Mouse (Mus musculus) cerebellum, adult 9-11 months (tissue): ENCODE data around the gene Cacna2d3.

ENCODE experiments used
- DNase-seq: peaks from one replicate; pipeline ENCODE4 v3.0.0; 2022

Cacna2d3 gene

DNA sequence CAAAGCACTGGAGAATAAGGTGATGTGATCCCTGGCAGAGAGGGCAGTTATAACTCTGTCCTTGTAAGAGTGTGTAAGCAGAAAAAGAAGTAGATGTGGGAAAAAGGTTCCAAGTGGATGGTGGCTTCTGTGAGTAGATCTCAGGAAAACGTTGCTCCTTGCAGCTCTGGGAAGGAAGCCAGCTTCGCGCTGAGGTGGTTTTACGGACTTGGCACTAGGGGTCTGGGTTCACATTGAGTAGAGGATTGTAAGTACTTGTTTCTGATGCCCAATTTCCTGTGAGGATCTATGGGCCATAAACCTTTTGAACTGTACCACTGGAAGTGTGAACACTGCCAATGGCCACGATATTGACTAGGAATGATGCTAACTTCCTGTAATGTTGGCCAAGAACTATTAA, 354.8 kb downstream of the Cacna2d3 start:
- DNase-seq, result no peak

DNA sequence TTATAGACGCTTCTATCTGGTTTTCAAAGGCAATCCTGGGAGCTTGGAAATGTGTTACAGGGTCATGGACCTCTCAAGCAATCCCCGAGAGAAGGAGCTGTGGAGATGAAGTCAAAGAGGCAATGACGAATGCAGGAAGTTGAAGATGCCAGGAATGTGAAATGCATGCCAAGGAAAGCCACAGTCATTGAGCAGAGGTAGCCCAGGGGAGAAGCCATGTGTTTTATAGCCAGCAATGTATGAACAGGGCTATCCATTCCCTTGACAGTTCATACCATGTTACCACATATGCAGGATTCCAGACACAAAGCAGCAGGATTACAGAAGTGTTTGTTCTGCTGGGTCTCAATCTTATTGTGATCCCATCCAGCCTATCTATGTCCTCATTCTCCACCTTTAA, 359.2 kb downstream of the Cacna2d3 start:
- DNase-seq, result no peak

DNA sequence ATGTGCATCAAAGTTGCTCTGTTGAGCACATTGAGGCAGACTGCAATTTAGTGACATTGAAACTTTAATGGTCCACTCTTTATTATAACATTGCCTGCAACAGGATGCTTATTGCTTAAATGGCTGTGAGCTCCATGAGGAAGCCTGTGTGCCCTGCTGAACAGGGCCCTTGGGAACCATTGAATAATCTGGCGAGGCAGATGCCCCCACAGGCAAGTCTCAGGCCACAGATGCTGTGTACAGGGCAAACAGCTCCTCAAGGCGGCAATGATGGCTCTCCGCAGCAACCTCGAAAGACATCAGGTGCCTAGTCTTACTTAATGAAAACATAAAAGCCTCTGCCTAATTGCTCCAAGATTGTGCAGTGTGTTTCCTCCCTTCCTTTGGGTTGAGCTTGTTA, 371.0 kb downstream of the Cacna2d3 start:
- DNase-seq, result no peak

DNA sequence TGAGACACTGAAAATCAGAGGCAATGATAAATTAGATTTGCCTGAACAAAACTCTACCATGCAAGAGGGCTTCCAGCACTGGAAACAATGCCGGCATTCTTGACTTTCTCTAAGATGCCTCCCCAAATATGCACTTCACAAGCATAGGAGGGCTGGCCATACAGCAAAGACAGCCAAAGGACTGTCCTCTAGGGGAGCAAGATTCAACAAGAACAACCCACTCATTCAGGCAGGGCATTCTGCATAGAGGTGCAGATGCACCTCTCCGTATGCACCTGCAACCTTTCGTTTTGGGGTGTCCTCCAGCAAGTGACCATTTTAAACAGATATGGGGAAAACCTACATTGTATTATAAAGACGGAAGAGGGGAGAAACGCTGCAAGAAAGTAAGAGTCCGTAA, 380.1 kb downstream of the Cacna2d3 start:
- no peak for DNase-seq

DNA sequence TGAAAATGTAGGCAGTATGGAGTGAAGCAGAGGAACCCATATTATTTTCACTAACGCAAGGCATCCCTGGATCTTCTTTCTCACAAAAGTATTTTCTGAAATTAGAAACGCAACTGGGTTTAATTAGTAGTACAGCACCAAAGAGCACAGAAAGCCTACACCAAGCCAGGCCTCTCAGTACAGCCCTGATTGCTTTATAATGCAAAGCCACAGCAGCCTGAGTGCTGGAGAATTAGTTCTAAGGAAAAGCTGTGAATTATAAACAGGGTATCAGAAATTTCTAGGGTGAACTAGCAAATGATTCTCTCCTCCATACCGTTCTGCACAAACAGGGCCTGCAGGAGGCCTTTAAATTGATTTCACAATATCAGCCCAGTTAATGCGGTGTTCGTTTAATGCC, 380.9 kb downstream of the Cacna2d3 start:
- no peak for DNase-seq

DNA sequence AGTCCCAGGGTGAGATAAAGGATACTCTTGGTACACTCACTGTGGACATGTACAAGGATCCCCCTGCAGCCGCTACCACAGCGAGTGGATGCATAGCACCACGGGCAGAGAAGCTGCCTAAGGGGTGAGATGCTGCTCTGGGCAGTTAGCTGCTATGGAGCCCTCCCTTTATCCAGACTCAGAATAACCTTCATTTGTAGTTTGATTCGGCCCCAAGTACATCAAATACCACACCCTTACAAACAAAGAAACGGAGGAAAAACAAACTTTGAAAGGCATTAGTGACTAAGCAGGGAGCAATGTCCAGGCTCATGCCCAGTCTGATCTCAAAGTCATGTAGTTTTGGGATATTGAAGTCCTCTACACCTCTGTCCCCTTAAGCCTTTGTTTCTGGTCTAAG, 386.8 kb downstream of the Cacna2d3 start:
- DNase-seq, result no peak

DNA sequence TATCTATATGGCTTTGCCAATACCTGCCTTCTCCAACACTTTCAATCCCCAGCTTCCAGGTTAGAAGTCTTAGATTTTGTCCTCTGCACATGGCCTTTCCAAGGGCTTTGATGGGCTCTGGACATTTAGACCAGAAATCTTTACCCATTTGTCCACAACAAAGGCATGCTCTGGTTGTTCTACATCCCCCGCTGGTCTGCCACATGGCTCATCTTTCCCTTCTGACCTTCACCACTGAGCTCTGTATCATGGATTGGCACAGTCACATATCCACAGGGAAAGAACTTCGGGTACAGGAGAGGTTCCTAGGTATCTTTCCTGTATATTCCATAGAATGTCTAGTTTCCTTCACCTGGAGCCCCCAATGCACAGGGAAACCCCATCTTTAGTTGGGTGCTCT, 387.4 kb downstream of the Cacna2d3 start:
- peak; percentile 78 for DNase-seq

DNA sequence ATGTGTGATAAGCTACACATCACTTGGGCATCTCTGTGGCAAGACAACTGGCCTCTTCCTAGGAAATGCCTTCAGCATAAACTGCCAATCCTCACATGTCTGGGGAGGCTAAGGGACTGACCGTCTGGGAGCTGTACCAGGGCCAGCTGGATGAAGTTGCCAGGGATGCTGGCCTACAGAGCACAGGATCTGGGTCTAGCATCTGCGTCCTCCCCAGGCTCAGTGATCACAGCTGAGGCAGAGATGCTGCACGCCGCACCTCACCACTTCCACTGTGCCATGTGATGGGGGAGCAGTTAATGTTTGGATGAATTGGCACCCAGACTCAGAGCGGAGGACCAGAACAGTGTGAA, 397.3 kb downstream of the Cacna2d3 start:
- DNase-seq, result peak; percentile 83

DNA sequence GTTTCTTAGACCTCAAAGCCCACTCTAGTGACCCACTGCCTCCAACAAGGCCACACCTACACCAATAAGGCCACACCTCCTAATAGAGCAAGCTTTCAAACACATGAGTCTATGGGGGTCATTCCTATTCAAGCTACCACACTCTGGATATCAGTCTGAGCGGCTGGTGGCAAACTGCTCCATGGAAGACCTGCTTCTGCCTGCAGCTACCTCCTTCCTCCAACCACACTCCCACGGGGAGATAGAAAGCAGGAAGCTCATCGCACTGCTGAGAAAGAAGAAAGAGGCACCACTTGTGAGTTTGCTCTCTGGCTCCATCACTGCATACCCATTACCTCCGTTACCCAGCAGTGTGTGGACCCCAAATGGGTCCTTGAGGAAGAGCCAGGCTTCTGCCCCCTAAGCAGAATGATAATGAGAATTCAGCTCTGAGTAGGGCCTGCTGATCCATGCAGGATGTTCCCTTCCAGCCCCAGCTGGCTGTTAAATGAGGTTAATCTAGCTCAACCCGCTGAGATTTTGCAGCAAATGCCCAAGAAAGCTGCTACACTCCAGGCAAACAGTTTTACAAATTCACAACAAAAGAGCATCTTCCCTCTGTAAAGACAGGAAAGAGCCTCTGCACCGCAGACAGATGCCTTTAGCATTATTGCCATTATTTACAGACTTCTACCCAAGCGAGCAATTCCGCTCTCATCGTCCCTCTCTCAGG, 397.8 kb downstream of the Cacna2d3 start:
- no peak for DNase-seq

DNA sequence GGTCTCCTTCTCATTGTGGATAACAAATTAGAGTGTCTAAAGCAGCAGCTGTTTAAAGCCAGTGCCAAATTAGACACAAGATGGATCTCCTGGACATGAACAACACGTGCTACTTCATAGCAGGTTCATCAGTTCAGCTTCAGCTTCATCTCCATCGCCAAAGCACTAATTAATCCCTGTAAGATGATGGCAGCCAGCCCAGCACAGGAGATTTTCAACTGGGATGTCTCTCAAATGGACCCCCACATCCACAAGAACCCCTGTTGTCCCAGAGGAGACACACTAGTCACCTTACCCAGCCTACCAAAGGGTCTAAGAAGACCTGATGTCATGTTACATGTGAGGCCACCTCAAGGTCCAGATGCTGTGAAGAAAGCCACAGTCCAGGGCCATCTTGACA, 408.2 kb downstream of the Cacna2d3 start:
- DNase-seq, result no peak

DNA sequence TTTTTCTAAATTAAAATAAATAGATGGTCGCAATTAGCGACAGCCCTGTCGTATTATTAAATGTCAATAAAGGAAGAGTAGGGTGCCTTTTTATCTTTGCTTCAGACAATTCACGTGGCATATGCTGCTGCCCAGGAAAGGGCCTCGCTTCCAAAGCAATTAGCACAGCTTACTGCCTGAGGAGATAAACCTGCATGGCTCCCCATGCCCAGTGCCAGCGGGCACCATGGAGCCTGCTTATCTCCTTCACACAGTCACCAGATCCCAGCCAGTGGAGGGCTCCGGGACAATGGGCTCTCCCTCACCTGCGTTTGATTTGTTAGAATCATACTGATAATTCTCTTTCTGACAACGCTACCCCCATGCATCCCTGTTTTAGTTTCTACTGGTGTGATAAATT, 416.0 kb downstream of the Cacna2d3 start:
- peak; percentile 34 for DNase-seq

DNA sequence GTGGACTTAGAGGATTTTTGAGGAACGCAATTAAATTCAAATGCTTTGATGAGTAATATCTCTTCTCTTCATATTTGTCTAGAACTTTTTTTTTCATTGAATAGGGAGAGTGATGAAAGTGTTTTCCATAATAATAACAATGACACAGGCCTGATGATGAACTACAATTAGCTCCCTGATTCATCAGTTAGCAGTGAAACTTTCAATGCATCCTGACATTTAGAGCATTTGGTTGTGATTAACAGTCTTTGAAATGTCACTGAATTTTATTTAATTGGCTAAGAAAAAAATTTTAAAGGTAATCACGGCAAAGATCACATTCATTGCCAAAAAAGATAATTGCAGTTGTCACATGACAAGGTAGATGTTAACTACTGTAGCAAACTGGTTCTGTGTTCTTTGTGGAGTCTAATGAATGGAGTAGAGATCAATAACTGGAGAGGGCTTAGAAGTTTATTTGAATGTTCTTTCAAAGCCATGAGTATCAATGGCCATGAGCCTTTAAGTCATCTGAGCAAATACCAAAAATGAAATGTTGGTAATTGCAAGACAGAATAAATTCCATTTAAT, 425.4 kb downstream of the Cacna2d3 start:
- DNase-seq, result no peak

DNA sequence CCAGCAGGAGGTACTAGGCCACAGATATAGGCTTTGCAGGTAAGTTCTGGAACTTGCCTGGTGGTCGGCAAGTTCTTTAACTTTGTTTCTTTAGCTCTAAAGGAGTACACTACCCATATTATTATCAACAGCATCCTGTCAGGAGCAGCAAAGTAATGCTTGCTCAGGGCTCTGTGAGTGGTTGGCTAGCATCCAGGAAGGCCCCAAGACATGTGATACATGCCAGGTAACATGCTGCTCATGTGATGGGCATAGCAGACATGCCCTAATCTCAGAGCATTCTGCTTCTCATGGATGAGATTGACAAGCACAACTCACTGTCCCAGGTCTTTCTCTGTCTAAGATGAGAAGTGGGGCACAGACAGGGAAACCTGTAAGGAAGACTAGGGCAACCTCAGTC, 442.8 kb downstream of the Cacna2d3 start:
- DNase-seq, result no peak

DNA sequence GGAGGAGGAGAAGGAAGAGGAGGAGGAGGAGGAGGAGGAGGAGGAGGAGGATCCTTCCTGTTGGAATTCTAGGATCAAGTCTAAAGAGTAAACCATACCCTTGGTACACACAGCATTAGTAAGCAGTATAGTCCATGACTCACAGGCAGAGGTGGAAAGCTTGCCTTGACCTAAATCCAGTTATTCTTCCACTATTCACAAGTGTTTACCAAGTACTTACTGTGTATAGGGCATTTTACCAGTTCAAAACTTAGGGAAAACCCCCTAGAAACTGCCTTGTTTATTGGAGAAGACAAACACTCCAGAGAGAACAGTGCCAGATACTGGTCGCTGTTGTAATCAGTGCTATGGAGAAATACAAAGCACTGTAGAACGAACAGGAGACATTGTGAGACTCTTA, 443.3 kb downstream of the Cacna2d3 start:
- DNase-seq, result no peak

DNA sequence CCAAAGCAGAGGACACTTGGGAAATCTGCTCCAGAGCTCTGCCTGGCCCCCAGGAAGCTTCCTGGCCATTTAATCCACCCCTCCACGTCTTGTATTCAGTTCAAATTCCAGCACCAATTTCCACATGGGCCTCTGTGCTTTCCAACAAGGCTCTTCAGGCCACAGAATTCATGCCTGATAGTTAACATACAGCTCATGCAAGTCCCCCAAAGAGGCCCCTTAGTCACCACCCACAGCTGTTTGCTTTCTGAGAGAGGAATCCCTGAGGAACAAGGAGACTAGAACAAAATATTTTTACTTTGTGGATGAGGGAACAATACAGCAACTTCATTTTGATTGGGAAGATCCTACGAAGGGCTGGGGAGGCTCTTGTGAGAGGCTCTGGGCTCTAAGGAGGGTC, 444.0 kb downstream of the Cacna2d3 start:
- DNase-seq, result no peak

DNA sequence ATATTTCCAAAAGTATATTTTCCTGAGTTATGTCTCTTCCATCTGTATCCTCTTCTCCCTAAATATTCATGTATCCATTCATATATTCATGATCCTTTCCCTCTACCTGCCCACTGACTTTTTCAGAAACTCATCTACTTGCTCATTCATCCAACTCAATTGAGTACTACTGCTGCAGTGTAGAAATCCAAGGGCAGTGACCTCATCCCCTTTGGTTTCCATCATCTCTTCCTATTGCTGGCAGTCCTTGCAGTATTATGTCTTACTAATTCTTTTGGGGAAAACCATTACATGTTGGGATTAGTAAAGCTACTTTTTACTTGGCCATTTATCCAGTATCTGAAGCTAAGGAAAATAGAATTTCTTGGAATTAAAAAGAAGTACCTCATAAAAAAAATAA, 447.8 kb downstream of the Cacna2d3 start:
- DNase-seq, result no peak

DNA sequence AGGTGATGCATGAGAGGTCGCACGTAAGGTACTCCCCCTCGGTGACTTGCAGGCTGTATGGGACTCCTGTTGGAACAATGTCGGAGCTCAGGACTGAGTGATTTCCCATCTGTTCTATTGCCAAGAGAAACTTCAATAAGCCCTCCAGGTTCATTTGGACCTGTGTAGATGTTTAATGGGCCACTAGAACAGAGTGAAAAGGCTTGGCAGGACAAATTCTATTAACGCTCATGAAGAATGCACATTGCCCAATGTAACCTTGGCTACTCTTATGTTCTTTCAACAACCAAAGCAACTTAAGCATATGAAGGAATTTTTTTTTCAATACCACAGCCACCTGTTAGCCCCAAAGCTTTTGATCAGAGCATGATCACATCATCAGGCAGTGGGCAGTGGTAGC, 451.1 kb downstream of the Cacna2d3 start:
- no peak for DNase-seq

DNA sequence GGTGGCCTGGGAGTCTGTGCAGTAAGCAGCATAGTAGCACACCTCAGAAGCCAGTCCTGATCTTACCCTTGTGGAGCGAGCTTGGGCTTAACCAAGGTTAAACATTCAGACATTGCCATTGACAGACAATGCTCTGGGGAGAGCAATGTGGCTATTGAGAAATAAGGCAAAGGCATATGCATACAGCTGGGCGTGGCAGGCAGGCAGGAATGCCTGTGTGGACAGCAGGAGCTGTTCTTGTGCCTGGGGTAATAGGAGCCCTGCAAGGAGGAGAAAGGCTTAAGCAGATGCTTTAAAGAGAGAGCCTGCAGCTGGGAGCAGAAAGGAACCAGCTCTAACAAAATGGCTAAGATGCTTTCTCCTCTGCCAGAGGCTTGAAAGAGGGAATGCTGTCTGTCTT, 451.8 kb downstream of the Cacna2d3 start:
- DNase-seq, result no peak

DNA sequence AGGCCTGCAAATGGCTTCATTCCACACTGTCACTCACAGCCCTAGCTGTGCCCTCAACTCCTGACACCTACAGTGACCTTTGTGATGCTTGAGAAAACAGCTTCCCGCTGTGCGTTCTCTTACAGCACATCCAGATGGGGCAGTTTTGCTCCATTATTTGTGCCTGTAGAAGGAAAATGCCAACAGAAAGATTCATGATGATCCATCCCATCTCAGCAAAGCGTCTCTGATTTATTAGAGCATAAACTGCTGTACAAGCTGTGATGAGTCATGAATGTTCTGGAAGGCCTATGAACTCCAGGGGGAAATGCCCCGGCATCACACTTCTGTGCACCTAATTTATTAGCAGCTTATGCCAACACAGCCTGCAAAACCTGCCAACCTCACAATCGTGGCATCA, 453.1 kb downstream of the Cacna2d3 start:
- DNase-seq, result peak; percentile 17

DNA sequence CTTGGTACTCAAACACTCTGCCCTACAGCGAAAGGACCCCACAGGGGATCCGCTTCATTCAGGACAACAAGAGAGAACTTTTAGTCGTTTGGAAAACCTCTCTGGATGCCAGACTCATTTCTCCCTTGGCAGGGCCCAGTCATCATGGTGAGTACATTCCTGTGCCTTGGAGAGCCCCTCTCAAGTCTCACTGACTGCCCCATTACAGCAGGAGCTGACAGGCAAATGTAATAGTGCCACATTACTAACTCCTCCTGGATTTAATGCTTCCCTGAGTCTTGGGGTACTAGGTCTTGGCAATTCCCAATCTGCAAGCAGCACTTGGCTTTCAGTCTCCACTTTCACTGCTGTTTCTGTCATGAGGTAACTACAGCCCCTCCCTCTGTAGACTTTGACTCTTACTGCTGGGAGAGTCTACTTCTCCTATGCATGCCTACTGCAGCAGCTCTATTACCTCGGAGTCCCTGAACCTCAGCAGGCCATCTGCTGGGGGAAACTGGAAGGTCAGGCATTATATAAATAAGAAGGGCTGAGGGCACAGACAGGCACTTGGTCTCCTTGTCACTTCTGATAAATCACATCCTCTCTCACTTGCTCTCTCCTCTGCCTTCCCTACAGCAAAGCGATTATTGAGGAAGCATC, 454.3 kb downstream of the Cacna2d3 start:
- DNase-seq, result no peak

DNA sequence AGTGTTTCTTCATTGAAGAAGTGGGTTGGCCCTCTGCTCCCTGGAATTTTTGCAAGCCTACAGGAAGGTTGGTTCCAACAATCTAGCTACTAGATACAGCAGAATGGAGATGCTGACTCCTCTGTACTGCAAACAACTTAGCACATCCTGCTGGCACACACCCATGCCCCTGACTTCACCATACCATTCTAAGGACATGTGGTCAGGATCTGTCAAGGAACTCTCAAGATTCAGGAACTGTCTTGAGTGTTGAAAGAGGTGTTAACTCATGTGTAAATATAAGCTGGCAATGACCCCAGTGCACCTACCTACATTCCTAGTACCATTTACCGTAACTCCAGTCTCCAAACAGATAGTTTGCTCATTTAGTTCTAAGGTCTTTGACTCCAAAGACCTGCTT, 461.0 kb downstream of the Cacna2d3 start:
- DNase-seq, result no peak

DNA sequence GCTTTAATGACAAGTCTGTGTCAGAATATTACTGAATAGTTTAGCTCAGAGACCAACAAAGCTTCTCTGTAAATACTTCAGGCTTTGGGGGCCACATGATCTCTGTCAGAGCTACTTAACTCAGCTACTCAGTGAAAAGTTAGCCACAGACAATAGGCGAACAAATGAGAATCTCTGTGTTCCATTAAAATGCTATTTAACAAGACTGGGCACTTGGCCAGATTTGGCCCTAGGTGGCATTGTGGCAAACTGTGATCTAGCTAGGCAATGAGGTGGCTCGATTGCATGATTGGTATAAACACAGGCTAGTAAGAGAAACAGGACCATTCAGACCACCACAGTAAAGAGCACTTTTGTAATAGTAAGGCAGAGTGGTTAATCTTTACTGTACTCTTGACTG, 478.1 kb downstream of the Cacna2d3 start:
- no peak for DNase-seq

DNA sequence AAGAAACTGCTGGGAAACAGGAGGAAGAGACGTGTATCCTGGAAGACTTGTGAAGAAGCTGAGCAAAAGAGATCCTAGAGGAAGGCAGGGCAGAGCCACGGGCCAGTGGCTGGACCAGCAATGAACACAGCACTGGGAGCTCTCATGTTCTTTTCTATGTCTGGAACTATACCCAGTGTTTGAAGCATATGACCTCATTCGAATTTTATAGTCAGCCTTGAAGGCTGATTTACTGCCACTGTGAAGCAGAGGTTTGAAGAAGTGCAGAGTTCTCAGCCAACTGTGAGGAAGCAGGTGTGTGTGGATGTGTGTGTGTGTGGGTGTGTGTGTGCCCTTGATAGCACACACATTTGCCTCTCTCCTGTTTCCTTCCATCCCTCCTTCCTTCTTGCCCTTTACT, 483.2 kb downstream of the Cacna2d3 start:
- DNase-seq, result no peak

DNA sequence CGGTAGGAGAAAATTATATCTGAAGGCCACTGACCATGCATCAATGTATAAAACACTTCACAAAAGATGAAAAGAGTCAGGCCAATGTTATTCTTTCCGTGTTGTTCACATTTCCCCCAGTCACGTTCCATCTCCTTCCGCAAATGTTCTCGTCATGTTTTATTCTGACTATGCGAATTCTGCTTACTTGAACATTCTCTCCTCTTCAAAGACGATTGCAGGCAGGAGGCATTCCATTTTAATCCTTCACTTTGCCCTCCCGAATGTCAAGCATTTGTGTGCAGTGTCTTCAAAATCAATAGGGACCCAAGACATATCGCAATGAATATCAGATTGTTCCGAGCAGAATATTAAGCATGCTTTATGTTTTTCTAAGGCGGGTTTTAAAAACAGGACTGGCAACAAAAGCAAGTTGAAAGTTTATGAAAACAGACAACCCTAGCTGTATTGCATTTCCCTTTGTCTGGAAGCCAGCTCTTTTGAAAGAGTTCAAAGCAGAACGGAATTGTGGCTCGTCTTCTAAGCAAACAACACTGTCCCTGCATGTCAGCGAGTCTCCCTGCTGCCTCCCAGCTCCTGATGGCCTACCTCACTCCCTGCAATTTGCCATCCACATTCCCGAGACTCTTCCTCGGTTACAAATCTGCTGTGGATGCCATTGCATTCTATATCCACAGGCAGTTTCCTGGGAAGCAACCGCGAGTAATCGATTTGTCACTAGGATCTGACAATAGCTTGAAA, 492.5 kb downstream of the Cacna2d3 start:
- DNase-seq, result no peak
